Mouse (Mus musculus) adrenal gland (tissue): ENCODE measurements at regions not wholly inside any gene's neighbourhood (a gene's known extent, or its start where the extent isn't known, plus 50 kb on each side); places are given as distances from the start of the nearest gene placed in this dataset.

ENCODE experiments used
- intact Hi-C: fragments of 180-260 bp; cut with DNase I; formaldehyde crosslinking; loops from one replicate; pipeline ENCODE4 v1.15.1; 2025

DNA sequence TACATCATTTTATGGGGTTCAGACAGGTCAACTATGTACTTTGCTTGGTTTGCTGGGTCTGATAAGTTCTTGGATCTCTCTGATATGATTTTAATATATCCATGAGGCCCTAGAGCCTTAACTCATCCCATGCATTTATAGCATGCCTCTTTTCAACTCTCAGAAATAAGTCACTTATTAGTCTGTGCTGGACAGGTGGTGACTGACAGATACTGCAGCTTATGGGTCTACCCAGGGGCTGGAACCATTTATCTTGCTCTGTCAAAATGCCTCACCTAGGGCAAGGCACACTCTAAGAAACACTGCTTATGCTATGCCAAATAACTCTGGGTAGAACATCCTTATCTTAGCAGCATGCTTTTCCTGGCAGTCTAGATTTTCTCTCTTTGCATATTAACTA, 225.6 kb downstream of the Mbnl1 start:
- intact Hi-C loops = no loop called here

GRCm38 (mm10) chr3:60707139-60707538, 234.5 kb downstream of the Mbnl1 start:
- intact Hi-C loops = no loop called here

DNA sequence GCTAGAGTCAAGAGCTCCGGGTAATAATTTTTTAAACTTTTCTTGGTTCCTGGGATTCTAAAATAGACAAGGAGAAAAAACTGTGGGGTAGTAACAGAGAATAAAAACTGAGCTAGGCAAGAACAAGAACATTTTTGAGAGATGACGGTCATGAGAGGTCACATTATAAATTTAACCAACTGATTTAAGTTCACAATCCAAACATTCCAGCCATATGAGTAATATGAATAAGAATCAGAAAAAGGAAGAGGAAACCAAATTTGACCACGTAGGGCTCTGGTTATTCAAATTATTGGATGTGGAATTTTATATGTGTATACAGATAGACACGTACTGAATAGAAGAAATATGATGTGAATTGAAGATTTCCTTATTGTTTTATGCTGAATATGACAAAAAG, 240.3 kb downstream of the Mbnl1 start:
- intact Hi-C loops = no loop called here

GRCm38 (mm10) chr3:60720322-60720721, 247.7 kb downstream of the Mbnl1 start:
- intact Hi-C loops = no loop called here

GRCm38 (mm10) chr3:60731331-60731730, 258.7 kb downstream of the Mbnl1 start:
- intact Hi-C loops = no loop called here

GRCm38 (mm10) chr3:60740543-60741294, 261.9 kb upstream of the P2ry1 start:
- intact Hi-C loops = no loop called here

DNA sequence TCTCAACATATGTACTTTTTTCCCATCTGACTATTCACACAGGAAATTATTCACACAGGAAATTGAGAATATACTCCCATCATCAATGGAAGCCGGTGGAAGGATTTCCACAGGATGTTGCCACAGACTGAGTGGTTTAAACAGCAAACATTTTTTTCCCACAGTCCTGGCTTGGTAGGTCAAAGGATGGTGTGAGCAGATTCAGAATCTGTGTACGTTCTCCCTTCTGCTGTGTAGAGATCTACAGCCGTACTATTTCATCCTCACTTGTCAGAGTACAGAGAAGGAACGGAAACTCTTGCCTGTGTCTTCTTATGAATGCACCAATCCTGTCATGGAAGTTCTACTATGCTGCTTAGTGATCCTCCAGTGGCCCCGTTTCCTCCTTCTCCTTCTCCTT, 261.2 kb upstream of the P2ry1 start:
- intact Hi-C loops = no loop called here

- intact Hi-C loops = no loop called here
Observed at GRCm38 (mm10) chr3:60742232-60742631, 260.4 kb upstream of the P2ry1 start.

- intact Hi-C loops = no loop called here
Observed at GRCm38 (mm10) chr3:60745075-60745474, 257.5 kb upstream of the P2ry1 start.

- intact Hi-C loops = no loop called here
Observed at GRCm38 (mm10) chr3:60758568-60758967, 244.0 kb upstream of the P2ry1 start.

- intact Hi-C loops = no loop called here
Observed at GRCm38 (mm10) chr3:60759046-60759445, 243.5 kb upstream of the P2ry1 start.

DNA sequence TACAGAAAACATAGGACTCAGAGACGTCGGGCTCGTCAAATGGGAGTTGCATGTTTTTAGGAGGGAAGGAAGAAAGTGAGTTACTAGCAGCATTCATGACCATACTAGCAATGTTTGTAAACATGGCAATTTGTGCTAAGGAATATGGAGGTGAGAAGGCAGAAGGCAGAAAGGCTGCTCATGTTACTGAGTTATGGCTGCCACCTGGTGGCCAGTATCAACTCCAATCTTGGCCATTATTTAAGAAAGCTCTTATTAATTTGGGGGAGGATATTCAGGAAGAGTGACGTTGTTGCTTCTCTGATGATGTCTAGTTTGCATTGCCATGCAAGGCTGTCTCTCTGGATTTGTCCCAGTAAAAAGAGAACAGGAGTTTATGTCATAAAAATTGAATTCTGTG, 239.7 kb upstream of the P2ry1 start:
- intact Hi-C loops = loop anchor here (2.0 kb wide), 1 partner anchor 892 kb away; no protein-coding TSS in a partner anchor

- intact Hi-C loops = no loop called here
Observed at GRCm38 (mm10) chr3:60765079-60765478, 237.5 kb upstream of the P2ry1 start.

DNA sequence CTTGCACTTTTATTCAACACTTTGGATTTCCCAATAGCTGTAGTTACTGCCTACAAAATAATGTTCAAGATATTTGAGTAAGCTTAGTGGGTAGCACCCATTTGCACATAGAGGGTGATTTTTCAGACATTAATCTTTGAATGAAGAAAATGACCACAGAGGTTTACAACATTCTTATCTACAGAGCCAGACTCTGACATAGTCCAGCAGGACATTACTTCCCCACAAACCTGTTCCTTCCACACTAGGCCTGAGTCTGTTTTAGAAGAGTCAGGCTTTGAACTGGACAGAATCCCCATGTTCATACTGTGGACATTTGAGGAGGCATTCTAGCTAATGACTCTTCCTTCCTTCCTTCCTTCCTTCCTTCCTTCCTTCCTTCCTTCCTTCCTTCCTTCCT, 233.6 kb upstream of the P2ry1 start:
- intact Hi-C loops = no loop called here

GRCm38 (mm10) chr3:60771866-60772265, 230.7 kb upstream of the P2ry1 start:
- intact Hi-C loops = no loop called here

DNA sequence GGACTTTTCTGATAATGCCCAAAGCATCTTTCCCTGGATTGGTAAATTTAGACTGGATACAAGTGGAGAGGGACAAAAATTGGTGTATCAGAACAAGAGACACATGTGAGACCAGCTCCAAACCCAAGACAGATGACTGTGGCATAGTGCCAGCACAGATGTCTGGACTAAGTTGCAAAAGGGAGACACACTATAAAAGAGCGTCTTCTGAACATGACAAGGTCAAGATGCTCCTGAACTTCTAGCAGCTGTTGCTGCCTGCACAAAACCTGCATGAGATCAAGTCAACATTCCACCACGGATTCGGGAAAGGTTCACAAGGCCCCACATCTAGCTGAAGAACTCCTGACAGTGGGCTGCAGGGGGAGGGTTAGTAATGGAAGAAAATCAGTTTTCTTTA, 229.2 kb upstream of the P2ry1 start:
- intact Hi-C loops = no loop called here

GRCm38 (mm10) chr3:60785137-60785875, 217.3 kb upstream of the P2ry1 start:
- intact Hi-C loops = no loop called here

- intact Hi-C loops = no loop called here
Observed at GRCm38 (mm10) chr3:60787989-60788388, 214.6 kb upstream of the P2ry1 start.

- intact Hi-C loops = no loop called here
Observed at GRCm38 (mm10) chr3:60789441-60789840, 213.2 kb upstream of the P2ry1 start.

DNA sequence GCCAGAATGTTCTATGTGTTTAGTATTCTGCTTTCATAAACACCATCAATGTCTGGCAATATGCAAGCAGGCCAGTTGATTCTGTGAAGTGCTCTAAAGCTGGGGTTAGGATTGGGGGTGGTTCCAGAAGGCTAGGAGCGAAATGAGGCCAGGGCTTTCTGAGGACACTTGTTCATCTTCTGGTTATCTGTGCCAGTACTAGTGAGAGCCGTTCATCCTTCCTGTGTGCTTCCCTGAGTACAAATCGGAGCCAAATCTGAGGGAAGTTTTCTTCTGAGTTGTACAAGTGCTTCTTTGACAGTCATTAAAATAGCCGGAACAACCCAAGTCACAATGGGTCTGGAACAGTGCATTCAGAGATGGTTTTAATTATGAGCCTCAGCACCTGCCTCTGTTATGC, 210.4 kb upstream of the P2ry1 start:
- intact Hi-C loops = no loop called here

DNA sequence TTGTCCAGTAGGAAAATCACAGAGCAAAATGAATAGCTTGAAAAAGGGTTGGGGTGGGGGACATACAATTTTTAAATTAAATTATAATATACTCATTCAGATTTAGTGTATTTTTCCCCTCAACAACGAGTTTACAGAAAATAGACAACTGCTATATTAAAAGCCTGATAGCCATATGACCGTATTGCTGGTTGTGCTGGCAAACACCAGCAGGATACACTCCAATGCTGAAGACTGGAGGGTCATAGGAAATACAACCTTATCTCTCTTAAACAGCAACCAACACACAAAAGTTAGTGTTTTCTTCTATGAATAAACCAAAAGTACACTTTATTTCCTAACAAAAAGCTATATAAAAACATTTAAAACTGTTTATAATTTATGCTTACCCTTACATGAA, 206.4 kb upstream of the P2ry1 start:
- intact Hi-C loops = no loop called here

- intact Hi-C loops = no loop called here
Observed at GRCm38 (mm10) chr3:60797808-60798207, 204.8 kb upstream of the P2ry1 start.

GRCm38 (mm10) chr3:60798461-60798860, 204.1 kb upstream of the P2ry1 start:
- intact Hi-C loops = no loop called here
